Mouse (Mus musculus) MEL (cell line): ENCODE results near the gene Hpd.

Experiments used
- CHD2 ChIP-seq: IDR thresholded peaks from 2 replicates; pipeline ENCODE4 v1.6.1; 2011; ENCODE audit warnings: low read length, improper control_type of control experiment
- CTCF ChIP-seq, 3 experiments: IDR thresholded peaks in 2 of 3; conservative IDR thresholded peaks in 1 of 3; 2 replicates each; pipeline ENCODE4 v1.5.1; 2011 to 2012; ENCODE audit warnings: low read length in 3 of 3, low read depth in 2 of 3, mild to moderate bottlenecking in 2 of 3, improper control_type of control experiment in 1 of 3, inconsistent platforms in 1 of 3, mixed read lengths in 1 of 3, moderate library complexity in 1 of 3; ENCODE audit not compliant: control insufficient read depth in 1 of 3, insufficient read depth in 1 of 3, poor library complexity in 1 of 3, severe bottlenecking in 1 of 3
- E2F4 ChIP-seq: IDR thresholded peaks from 2 replicates; pipeline ENCODE4 v1.6.1; 2011; ENCODE audit warnings: low read depth, low read length, improper control_type of control experiment, borderline replicate concordance
- ELF1 ChIP-seq: IDR thresholded peaks from 2 replicates; pipeline ENCODE4 v1.6.1; 2014; ENCODE audit warnings: low read depth, mild to moderate bottlenecking, inconsistent platforms, low read length, improper control_type of control experiment, moderate library complexity
- EP300 ChIP-seq, 2 experiments: IDR thresholded peaks; 2 replicates each; pipeline ENCODE4 v1.6.1; 2011; ENCODE audit warnings: improper control_type of control experiment in 2 of 2, low read length in 2 of 2, low read depth in 1 of 2, mild to moderate bottlenecking in 1 of 2
- HCFC1 ChIP-seq: IDR thresholded peaks from 2 replicates; pipeline ENCODE4 v1.6.1; 2012; ENCODE audit warnings: low read depth, mild to moderate bottlenecking, inconsistent platforms, low read length, improper control_type of control experiment, moderate library complexity
- POLR2A ChIP-seq, 2 experiments: IDR thresholded peaks; 2 replicates each; pipeline ENCODE4 v1.6.1; 2011 to 2012; ENCODE audit warnings: low read length in 2 of 2, mild to moderate bottlenecking in 2 of 2, control low read depth in 1 of 2, improper control_type of control experiment in 1 of 2, low read depth in 1 of 2, moderate library complexity in 1 of 2; ENCODE audit not compliant: control insufficient read depth in 1 of 2, insufficient read depth in 1 of 2, poor library complexity in 1 of 2
- SIN3A ChIP-seq: IDR thresholded peaks from 2 replicates; pipeline ENCODE4 v1.6.1; 2012; ENCODE audit warnings: low read length, improper control_type of control experiment, inconsistent platforms
- SMC3 ChIP-seq: IDR thresholded peaks from 2 replicates; pipeline ENCODE4 v1.6.1; 2011; ENCODE audit warnings: low read depth, low read length, improper control_type of control experiment
- TBP ChIP-seq: IDR thresholded peaks from 2 replicates; pipeline ENCODE4 v1.8.0; 2011; ENCODE audit warnings: low read depth, low read length, improper control_type of control experiment
- USF1 ChIP-seq: IDR thresholded peaks from 2 replicates; pipeline ENCODE4 v1.6.1; 2014; ENCODE audit warnings: low read depth, mild to moderate bottlenecking, inconsistent platforms, low read length, improper control_type of control experiment, moderate library complexity
- USF2 ChIP-seq, 2 experiments: IDR thresholded peaks; 2 replicates each; pipeline ENCODE4 v1.6.1; 2011 to 2012; ENCODE audit warnings: improper control_type of control experiment in 2 of 2, low read length in 2 of 2, borderline replicate concordance in 1 of 2, inconsistent platforms in 1 of 2, low read depth in 1 of 2, mild to moderate bottlenecking in 1 of 2; ENCODE audit not compliant: insufficient read depth in 1 of 2

DNA sequence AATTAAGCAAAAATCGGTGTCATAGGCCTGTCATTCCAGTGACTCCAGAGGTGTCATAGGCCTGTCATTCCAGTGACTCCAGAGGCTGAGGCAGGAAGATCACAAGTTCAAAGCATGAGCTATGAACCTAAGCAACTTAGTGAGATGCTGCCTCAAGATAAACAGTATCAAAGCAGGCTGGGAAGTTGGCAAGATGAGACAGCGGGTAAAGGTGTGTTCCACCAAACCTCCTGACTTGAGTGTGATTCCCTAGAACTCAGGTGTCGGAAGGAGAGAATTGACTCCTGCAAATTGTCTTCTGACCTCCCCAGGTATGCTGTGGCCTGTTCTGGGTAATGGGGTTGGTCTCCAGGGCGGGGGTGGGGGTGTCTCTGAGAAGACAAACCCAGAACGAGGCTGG lies 13.2 kb downstream of the Hpd start, which contains the start of gene Psmd9:
- TF ChIP-seq E2F4, result no peak
- no peak for TF ChIP-seq CTCF (IDR thresholded peaks at IDR 0.05 in 2 of 3, conservative IDR thresholded peaks at IDR 0.05 in 1 of 3; ENCODE audit: control insufficient read depth in 1 of 3, insufficient read depth in 1 of 3, low read depth in 2 of 3, low read length in 3 of 3, poor library complexity in 1 of 3, severe bottlenecking in 1 of 3)
- TF ChIP-seq SIN3A, result no peak
- no peak for TF ChIP-seq TBP
- no peak for TF ChIP-seq EP300 (IDR thresholded peaks at IDR 0.05; ENCODE audit: low read depth in 1 of 2, low read length in 2 of 2)
- no peak for TF ChIP-seq USF2 (IDR thresholded peaks at IDR 0.05; ENCODE audit: borderline replicate concordance in 1 of 2, insufficient read depth in 1 of 2, low read depth in 1 of 2, low read length in 2 of 2)
- TF ChIP-seq POLR2A (IDR thresholded peaks at IDR 0.05; ENCODE audit: control insufficient read depth in 1 of 2, insufficient read depth in 1 of 2, low read depth in 1 of 2, low read length in 2 of 2, poor library complexity in 1 of 2), result no peak
- no peak for TF ChIP-seq SMC3
- TF ChIP-seq HCFC1, result no peak
- no peak for TF ChIP-seq CHD2
- no peak for TF ChIP-seq USF1
- TF ChIP-seq ELF1, result no peak
